In genomic region chr2:117108059-117108458, GRCm38 (mm10) we compare ENCODE assay signal across 19 mouse cellular contexts. TPM values are rescaled to one million over a fixed set of nuclear protein-coding genes. Genes with fewer than 3 reads are reported as not detected.
DNase-seq lines count a peak whose midpoint lies in the region; ATAC-seq and TF ChIP-seq lines count a peak whose summit lies in the region.
"Had no signal": no experiment of that assay in that cellular context is flagged by ENCODE, and none has a peak within 500 bp of the region (broad histone marks: within the 10 kb centered on the region; RNA-seq: fewer than 3 reads in every experiment).

No protein-coding gene starts in this region.

- no peak for TF ChIP-seq CTCF in intestine, postnatal 0 days (IDR thresholded peaks at IDR 0.05; ENCODE audit: low read depth)

- no peaks in the 10 kb centered on the region for H3K27me3 ChIP-seq in lung, embryonic 15.5 days
- no peaks in the 10 kb centered on the region for H3K27me3 ChIP-seq in intestine, postnatal 0 days (replicated peaks; ENCODE audit: control insufficient read depth, insufficient read depth, low read length)
- H3K27me3 ChIP-seq: hindbrain, embryonic 12.5 days had no signal

- H3K9me3 ChIP-seq in lung, embryonic 15.5 days: no peaks in the 10 kb centered on the region
- H3K9me3 ChIP-seq in intestine, postnatal 0 days (ENCODE audit: control insufficient read depth): no peaks in the 10 kb centered on the region
- H3K9me3 ChIP-seq: forebrain, embryonic 10.5 days; hindbrain, embryonic 12.5 days; limb, embryonic 10.5 days had no signal

- ATAC-seq in lung, embryonic 15.5 days (ENCODE audit: borderline replicate concordance, extremely low read depth, low FRiP score, low TSS enrichment): peak; percentile 39
- ATAC-seq in intestine, postnatal 0 days: peak; percentile 63
- peak; percentile 46; the same call in 1 of the 2 replicates for ATAC-seq in neutrophil, adult 5-6 weeks (ENCODE audit: extremely low read depth, insufficient number of reproducible peaks, low FRiP score, poor library complexity, severe bottlenecking)
- ATAC-seq: activated CD4-positive, CD25-positive, alpha-beta regulatory T cell, adult 4 months; midbrain, embryonic 16.5 days had no signal

- DNase-seq in heart, adult 11 months: peak; percentile 96
- DNase-seq in heart, adult 8-10 months (ENCODE audit: low spot score): no peak
- DNase-seq in lung, postnatal 10 days: no peak
- no peak for DNase-seq in left cerebral cortex, adult 11 months (ENCODE audit: low spot score)
- DNase-seq in gastrocnemius, postnatal 36 days: no peak
- DNase-seq: adrenal gland, postnatal 36 days; gastrocnemius, postnatal 14 days; kidney, adult 18-20 months; layer of hippocampus, postnatal 36 days; right cerebral cortex, postnatal 25 days; thymus, adult 2 months had no signal

- 49% methylated on average over 4 of the region's 4 CpGs for WGBS in lung, embryonic 15.5 days
- WGBS in intestine, postnatal 0 days: 60% methylated on average over 4 of the region's 4 CpGs

- no peak overlapping the region for H3K27ac ChIP-seq in lung, embryonic 15.5 days
- H3K27ac ChIP-seq in intestine, postnatal 0 days (ENCODE audit: low read depth, low read length): no peak overlapping the region
- H3K27ac ChIP-seq: forebrain, embryonic 10.5 days; hindbrain, embryonic 12.5 days; limb, embryonic 10.5 days had no signal

- peaks cover 18% of the 10 kb centered on the region for H3K4me1 ChIP-seq in lung, embryonic 15.5 days
- H3K4me1 ChIP-seq in intestine, postnatal 0 days (replicated peaks; ENCODE audit: control insufficient read depth, insufficient read depth, low read length): no peaks in the 10 kb centered on the region

- H3K4me3 ChIP-seq in lung, embryonic 15.5 days: no peak overlapping the region
- no peak overlapping the region for H3K4me3 ChIP-seq in intestine, postnatal 0 days (ENCODE audit: low read depth, low read length)
- H3K4me3 ChIP-seq: forebrain, embryonic 10.5 days; hindbrain, embryonic 12.5 days; limb, embryonic 10.5 days had no signal

- intact Hi-C loops in gastrocnemius, postnatal 36 days (cut with DNase I): no loop called here

- H3K9ac ChIP-seq in lung, embryonic 15.5 days: no peak overlapping the region
- H3K9ac ChIP-seq in intestine, postnatal 0 days (ENCODE audit: low read depth, low read length): no peak overlapping the region
- H3K9ac ChIP-seq: hindbrain, embryonic 12.5 days had no signal

- H3K36me3 ChIP-seq in lung, embryonic 15.5 days: no peaks in the 10 kb centered on the region
- H3K36me3 ChIP-seq in intestine, postnatal 0 days (ENCODE audit: control insufficient read depth, insufficient read depth): no peaks in the 10 kb centered on the region
- H3K36me3 ChIP-seq: forebrain, embryonic 10.5 days; hindbrain, embryonic 12.5 days; limb, embryonic 10.5 days had no signal

- no peak overlapping the region for H3K4me2 ChIP-seq in lung, embryonic 15.5 days
- no peak overlapping the region for H3K4me2 ChIP-seq in intestine, postnatal 0 days (replicated peaks; ENCODE audit: low read depth)
- H3K4me2 ChIP-seq: hindbrain, embryonic 12.5 days had no signal

RNA-seq across cellular contexts. Expression of gene Spred1, which starts 13.1 kb away (rescaled TPM):
- total RNA-seq in heart, adult 8-10 months (2022): 10 to 100 TPM in 3 of 4 experiments, 1 to 10 TPM in 1; 9.7 to 13.8 (median 13.0) TPM
- 18.4 and 20.6 TPM in 2 replicates for polyA plus RNA-seq in lung, embryonic 15.5 days (2015; fragmentation: Nextera tagmentation; extraction: Ambion mirVana)
- 5.1 and 5.7 TPM in 2 replicates for polyA plus RNA-seq in intestine, postnatal 0 days (2015; fragmentation: Nextera tagmentation; extraction: Ambion mirVana)
- total RNA-seq in neutrophil, adult 5-6 weeks (2017): 3.4 and 3.6 TPM in 2 replicates
- 1 to 10 TPM; 6.5 to 6.8 TPM for total RNA-seq in gastrocnemius, postnatal 36 days (2021)
